Mouse (Mus musculus): ENCODE results near the gene Fbxo31. TPM values are rescaled to one million over a fixed set of nuclear protein-coding genes. Genes with fewer than 3 reads are reported as not detected.

The Fbxo31 gene
- 37.0 and 37.5 TPM in 2 replicates for polyA plus RNA-seq (2015; fragmentation: Nextera tagmentation; extraction: Ambion mirVana)

- ATAC-seq: peak; percentile 94
- H3K27ac ChIP-seq (ENCODE audit: low read depth, low read length): peak within 1 kb of the TSS; percentile 69
- WGBS: under 1% methylated on average over 58 of the region's 63 CpGs
- H3K9me3 ChIP-seq (ENCODE audit: control insufficient read depth, low read length): no peaks in the 10 kb centered on the region
- peak within 1 kb of the TSS; percentile 91 for H3K9ac ChIP-seq (ENCODE audit: low read depth, low read length)
- H3K4me2 ChIP-seq (ENCODE audit: low read length): peak within 1 kb of the TSS; percentile 68
- no peaks in the 10 kb centered on the region for H3K36me3 ChIP-seq (ENCODE audit: control insufficient read depth, insufficient read depth, low read length)
- peak within 1 kb of the TSS; percentile 92 for H3K4me3 ChIP-seq (ENCODE audit: low read length)
- peaks cover 21% of the 10 kb centered on the region for H3K4me1 ChIP-seq (ENCODE audit: control insufficient read depth, insufficient read depth, low read depth, low read length)
- no peaks in the 10 kb centered on the region for H3K27me3 ChIP-seq (replicated peaks; ENCODE audit: control insufficient read depth, insufficient read depth, low read length)
These were observed at the start of gene Fbxo31 for GRCm38 (mm10) chr8:121578676-121579451. Gene Fbxo31 (minus strand): TSS chr8:121578806.

GRCm38 (mm10) chr8:121623043-121623442 lies 44.4 kb upstream of the Fbxo31 start:
- 69% methylated on average over 8 of the region's 8 CpGs for WGBS
- H3K27ac ChIP-seq (ENCODE audit: low read depth, low read length): no peak overlapping the region; the same call in 1 of the 2 replicates
- no peak overlapping the region for H3K4me2 ChIP-seq (ENCODE audit: low read length)
- no peak overlapping the region for H3K9ac ChIP-seq (ENCODE audit: low read depth, low read length)
- H3K4me3 ChIP-seq (ENCODE audit: low read length): no peak overlapping the region
- peaks cover 33% of the 10 kb centered on the region for H3K4me1 ChIP-seq (ENCODE audit: control insufficient read depth, insufficient read depth, low read depth, low read length)
- no peaks in the 10 kb centered on the region for H3K9me3 ChIP-seq (ENCODE audit: control insufficient read depth, low read length)
- H3K27me3 ChIP-seq (replicated peaks; ENCODE audit: control insufficient read depth, insufficient read depth, low read length): no peaks in the 10 kb centered on the region
- H3K36me3 ChIP-seq (ENCODE audit: control insufficient read depth, insufficient read depth, low read length): peaks cover 4% of the 10 kb centered on the region
- no peak for ATAC-seq

GRCm38 (mm10) chr8:121621879-121622278 lies 43.3 kb upstream of the Fbxo31 start:
- Histone ChIP-seq H3K4me1 (ENCODE audit: control insufficient read depth, insufficient read depth, low read depth, low read length) (peaks cover 33% of the 10 kb centered on the region), H3K27me3 (replicated peaks; ENCODE audit: control insufficient read depth, insufficient read depth, low read length) (no peaks in the 10 kb centered on the region), H3K36me3 (ENCODE audit: control insufficient read depth, insufficient read depth, low read length) (no peaks in the 10 kb centered on the region), H3K4me3 (ENCODE audit: low read length) (no peak overlapping the region), H3K27ac (ENCODE audit: low read depth, low read length) (no peak overlapping the region), H3K4me2 (ENCODE audit: low read length) (no peak overlapping the region), H3K9me3 (ENCODE audit: control insufficient read depth, low read length) (no peaks in the 10 kb centered on the region), H3K9ac (ENCODE audit: low read depth, low read length) (no peak overlapping the region)
- no peak for ATAC-seq
- 75% methylated on average over 1 of the region's 1 CpGs for WGBS

GRCm38 (mm10) chr8:121620801-121621516 lies 42.4 kb upstream of the Fbxo31 start:
- 82% methylated on average over 12 of the region's 12 CpGs for WGBS
- no peaks in the 10 kb centered on the region for H3K9me3 ChIP-seq (ENCODE audit: control insufficient read depth, low read length)
- H3K4me1 ChIP-seq (ENCODE audit: control insufficient read depth, insufficient read depth, low read depth, low read length): peaks cover 33% of the 10 kb centered on the region
- H3K27ac ChIP-seq (ENCODE audit: low read depth, low read length): no peak overlapping the region
- H3K9ac ChIP-seq (ENCODE audit: low read depth, low read length): no peak overlapping the region
- H3K4me2 ChIP-seq (ENCODE audit: low read length): no peak overlapping the region
- ATAC-seq: no peak
- no peak overlapping the region for H3K4me3 ChIP-seq (ENCODE audit: low read length)
- no peaks in the 10 kb centered on the region for H3K36me3 ChIP-seq (ENCODE audit: control insufficient read depth, insufficient read depth, low read length)
- no peaks in the 10 kb centered on the region for H3K27me3 ChIP-seq (replicated peaks; ENCODE audit: control insufficient read depth, insufficient read depth, low read length)

- Histone ChIP-seq H3K4me1 (ENCODE audit: control insufficient read depth, insufficient read depth, low read depth, low read length) (peaks cover 24% of the 10 kb centered on the region), H3K9ac (ENCODE audit: low read depth, low read length) (no peak overlapping the region), H3K9me3 (ENCODE audit: control insufficient read depth, low read length) (no peaks in the 10 kb centered on the region), H3K4me2 (ENCODE audit: low read length) (no peak overlapping the region), H3K27me3 (replicated peaks; ENCODE audit: control insufficient read depth, insufficient read depth, low read length) (no peaks in the 10 kb centered on the region), H3K27ac (ENCODE audit: low read depth, low read length) (peak overlapping the region; percentile 10; the same call in 1 of the 2 replicates), H3K36me3 (ENCODE audit: control insufficient read depth, insufficient read depth, low read length) (no peaks in the 10 kb centered on the region), H3K4me3 (ENCODE audit: low read length) (no peak overlapping the region)
- ATAC-seq: peak; percentile 66
- WGBS: 58% methylated on average over 7 of the region's 7 CpGs
These were observed 40.9 kb upstream of the Fbxo31 start for GRCm38 (mm10) chr8:121619401-121619995.

GRCm38 (mm10) chr8:121613419-121613818 lies 34.8 kb upstream of the Fbxo31 start:
- no peak overlapping the region for H3K4me2 ChIP-seq (ENCODE audit: low read length)
- H3K9ac ChIP-seq (ENCODE audit: low read depth, low read length): no peak overlapping the region
- H3K9me3 ChIP-seq (ENCODE audit: control insufficient read depth, low read length): no peaks in the 10 kb centered on the region
- no peaks in the 10 kb centered on the region for H3K27me3 ChIP-seq (replicated peaks; ENCODE audit: control insufficient read depth, insufficient read depth, low read length)
- H3K36me3 ChIP-seq (ENCODE audit: control insufficient read depth, insufficient read depth, low read length): peaks cover 6% of the 10 kb centered on the region
- H3K4me3 ChIP-seq (ENCODE audit: low read length): no peak overlapping the region
- 0 out of 2 replicates have a peak, but pooled peaks cover 3% of the 10 kb centered on the region for H3K4me1 ChIP-seq (ENCODE audit: control insufficient read depth, insufficient read depth, low read depth, low read length)
- ATAC-seq: no peak
- H3K27ac ChIP-seq (ENCODE audit: low read depth, low read length): no peak overlapping the region; the same call in 1 of the 2 replicates

GRCm38 (mm10) chr8:121609916-121610315 lies 31.3 kb upstream of the Fbxo31 start:
- no peaks in the 10 kb centered on the region for H3K27me3 ChIP-seq (replicated peaks; ENCODE audit: control insufficient read depth, insufficient read depth, low read length)
- 0 out of 2 replicates have a peak, but pooled peaks cover 3% of the 10 kb centered on the region for H3K4me1 ChIP-seq (ENCODE audit: control insufficient read depth, insufficient read depth, low read depth, low read length)
- 90% methylated on average over 11 of the region's 11 CpGs for WGBS
- H3K4me2 ChIP-seq (ENCODE audit: low read length): no peak overlapping the region
- no peak for ATAC-seq
- H3K4me3 ChIP-seq (ENCODE audit: low read length): no peak overlapping the region
- no peaks in the 10 kb centered on the region for H3K9me3 ChIP-seq (ENCODE audit: control insufficient read depth, low read length)
- H3K9ac ChIP-seq (ENCODE audit: low read depth, low read length): no peak overlapping the region
- H3K27ac ChIP-seq (ENCODE audit: low read depth, low read length): no peak overlapping the region
- peaks cover 27% of the 10 kb centered on the region for H3K36me3 ChIP-seq (ENCODE audit: control insufficient read depth, insufficient read depth, low read length)

- no peak overlapping the region for H3K4me3 ChIP-seq (ENCODE audit: low read length)
- WGBS: 85% methylated on average over 15 of the region's 15 CpGs
- H3K27me3 ChIP-seq (replicated peaks; ENCODE audit: control insufficient read depth, insufficient read depth, low read length): no peaks in the 10 kb centered on the region
- H3K36me3 ChIP-seq (ENCODE audit: control insufficient read depth, insufficient read depth, low read length): peaks cover 34% of the 10 kb centered on the region
- H3K9ac ChIP-seq (ENCODE audit: low read depth, low read length): no peak overlapping the region
- H3K4me1 ChIP-seq (ENCODE audit: control insufficient read depth, insufficient read depth, low read depth, low read length): 0 out of 2 replicates have a peak, but pooled peaks cover 3% of the 10 kb centered on the region
- no peak overlapping the region for H3K4me2 ChIP-seq (ENCODE audit: low read length)
- no peaks in the 10 kb centered on the region for H3K9me3 ChIP-seq (ENCODE audit: control insufficient read depth, low read length)
- H3K27ac ChIP-seq (ENCODE audit: low read depth, low read length): no peak overlapping the region
- ATAC-seq: no peak
These were observed 30.6 kb upstream of the Fbxo31 start for GRCm38 (mm10) chr8:121609251-121609650.

GRCm38 (mm10) chr8:121607661-121608060 lies 29.1 kb upstream of the Fbxo31 start:
- no peaks in the 10 kb centered on the region for H3K4me1 ChIP-seq (ENCODE audit: control insufficient read depth, insufficient read depth, low read depth, low read length)
- WGBS: 84% methylated on average over 5 of the region's 5 CpGs
- no peak for ATAC-seq
- no peak overlapping the region for H3K9ac ChIP-seq (ENCODE audit: low read depth, low read length)
- no peak overlapping the region for H3K4me3 ChIP-seq (ENCODE audit: low read length)
- H3K9me3 ChIP-seq (ENCODE audit: control insufficient read depth, low read length): no peaks in the 10 kb centered on the region
- no peaks in the 10 kb centered on the region for H3K27me3 ChIP-seq (replicated peaks; ENCODE audit: control insufficient read depth, insufficient read depth, low read length)
- peaks cover 41% of the 10 kb centered on the region for H3K36me3 ChIP-seq (ENCODE audit: control insufficient read depth, insufficient read depth, low read length)
- H3K4me2 ChIP-seq (ENCODE audit: low read length): no peak overlapping the region
- H3K27ac ChIP-seq (ENCODE audit: low read depth, low read length): no peak overlapping the region
